Mouse (Mus musculus) liver, adult 2 months (tissue): ENCODE measurements at regions not wholly inside any gene's neighbourhood (a gene's known extent, or its start where the extent isn't known, plus 50 kb on each side); places are given as distances from the start of the nearest gene placed in this dataset.
"Not testable (repeated sequence)": the region's sequence is repeated elsewhere in the genome, so short reads cannot be mapped to it uniquely, and the experiment has no call there.

ENCODE experiments used
- CTCF ChIP-seq: fragments of 200-500 bp; IDR thresholded peaks from 2 replicates; pipeline ENCODE4 v1.5.1; 2011; ENCODE audit warnings: low read depth, low read length, control low read depth
- POLR2A ChIP-seq: fragments of 200-500 bp; IDR thresholded peaks from 2 replicates; pipeline ENCODE4 v1.6.1; 2011; ENCODE audit warnings: low read length, control low read depth; ENCODE audit not compliant: insufficient read depth; ENCODE audit errors: extremely low read depth

DNA sequence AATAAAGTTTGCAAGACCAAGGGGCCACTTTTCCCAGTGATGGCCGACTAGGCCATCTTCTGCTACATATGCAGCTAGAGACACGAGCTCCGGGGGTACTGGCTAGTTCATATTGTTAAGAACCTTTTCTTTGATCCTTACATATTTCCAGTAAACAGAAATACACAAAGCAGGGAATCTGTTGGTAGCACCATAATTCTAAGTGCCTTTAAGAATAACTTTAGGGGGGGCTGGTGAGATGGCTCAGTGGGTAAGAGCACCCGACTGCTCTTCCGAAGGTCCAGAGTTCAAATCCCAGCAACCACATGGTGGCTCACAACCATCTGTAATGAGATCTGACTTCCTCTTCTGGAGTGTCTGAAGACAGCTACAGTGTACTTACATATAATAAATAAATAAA is 116.4 kb upstream of the Fam3c start:
- not testable (repeated sequence) for TF ChIP-seq CTCF, POLR2A
